Mouse (Mus musculus): ENCODE results near the gene Pphln1. TPM values are rescaled to one million over a fixed set of nuclear protein-coding genes. Genes with fewer than 3 reads are reported as not detected.

Pphln1 gene
- polyA plus RNA-seq, 2 experiments = 20.6 to 32.5 TPM

- Histone ChIP-seq H3K4me1 (ENCODE audit: control insufficient read depth, insufficient read depth, low read length) (peaks cover 12% of the 10 kb centered on the region), H3K9ac (ENCODE audit: low read depth, low read length, severe bottlenecking) (no peak overlapping the region), H3K27me3 (ENCODE audit: control insufficient read depth, insufficient read depth, low read length) (no peaks in the 10 kb centered on the region), H3K9me3 (ENCODE audit: control insufficient read depth, low read length) (no peaks in the 10 kb centered on the region), H3K27ac (replicated peaks; ENCODE audit: low read depth, low read length) (no peak overlapping the region), H3K4me3 (replicated peaks; ENCODE audit: low read length) (no peak overlapping the region), H3K4me2 (replicated peaks; ENCODE audit: low read depth, low read length, severe bottlenecking) (no peak overlapping the region), H3K36me3 (ENCODE audit: control insufficient read depth, insufficient read depth, low read length) (0 out of 2 replicates have a peak, but pooled peaks cover 10% of the 10 kb centered on the region)
- ATAC-seq (ENCODE audit: low FRiP score, low read depth) = no peak
- 57% methylated on average over 3 of the region's 3 CpGs for WGBS
- DNase-seq (ENCODE audit: low spot score) = no peak
- TF ChIP-seq POLR2A (IDR thresholded peaks at IDR 0.05; ENCODE audit: borderline replicate concordance, extremely low read depth, insufficient read depth, insufficient read length) = no peak
Measured at GRCm38 (mm10) chr15:93539415-93539814, 141.3 kb downstream of the Pphln1 start.

Other genes with a start within 250 kb of the Pphln1 start
- 13.7 and 18.7 TPM in 2 replicates for gene Gxylt1, start 123.2 kb upstream of the Pphln1 start, polyA plus RNA-seq (2012; rRNA removed)
- 17.4 and 17.5 TPM in 2 replicates for gene Gxylt1, start 123.2 kb upstream of the Pphln1 start, polyA plus RNA-seq (2014; fragmentation: Nextera tagmentation; extraction: Ambion mirVana)
- gene Yaf2, start 61.4 kb upstream of the Pphln1 start, polyA plus RNA-seq (2012; rRNA removed) = 39.3 and 41.8 TPM in 2 replicates
- gene Yaf2, start 61.4 kb upstream of the Pphln1 start, polyA plus RNA-seq (2014; fragmentation: Nextera tagmentation; extraction: Ambion mirVana) = 58.7 and 60.4 TPM in 2 replicates
- gene Zcrb1, start within 50 bp of the Pphln1 start, polyA plus RNA-seq (2012; rRNA removed) = 76.4 and 119 TPM in 2 replicates
- 118 and 123 TPM in 2 replicates for gene Zcrb1, start within 50 bp of the Pphln1 start, polyA plus RNA-seq (2014; fragmentation: Nextera tagmentation; extraction: Ambion mirVana)
- gene Prickle1, start 197.5 kb downstream of the Pphln1 start, polyA plus RNA-seq (2012; rRNA removed) = 31.4 and 36.6 TPM in 2 replicates
- 54.0 and 64.2 TPM in 2 replicates for gene Prickle1, start 197.5 kb downstream of the Pphln1 start, polyA plus RNA-seq (2014; fragmentation: Nextera tagmentation; extraction: Ambion mirVana)